Mouse (Mus musculus) right cerebral cortex, adult 2 months (tissue): ENCODE measurements at regions not wholly inside any gene's neighbourhood (a gene's known extent, or its start where the extent isn't known, plus 50 kb on each side); places are given as distances from the start of the nearest gene placed in this dataset.

Experiments used
- DNase-seq, 2 experiments: peaks; one replicate each; pipeline ENCODE4 v3.0.0; 2021 to 2022; ENCODE audit warnings: low spot score in 2 of 2

DNA sequence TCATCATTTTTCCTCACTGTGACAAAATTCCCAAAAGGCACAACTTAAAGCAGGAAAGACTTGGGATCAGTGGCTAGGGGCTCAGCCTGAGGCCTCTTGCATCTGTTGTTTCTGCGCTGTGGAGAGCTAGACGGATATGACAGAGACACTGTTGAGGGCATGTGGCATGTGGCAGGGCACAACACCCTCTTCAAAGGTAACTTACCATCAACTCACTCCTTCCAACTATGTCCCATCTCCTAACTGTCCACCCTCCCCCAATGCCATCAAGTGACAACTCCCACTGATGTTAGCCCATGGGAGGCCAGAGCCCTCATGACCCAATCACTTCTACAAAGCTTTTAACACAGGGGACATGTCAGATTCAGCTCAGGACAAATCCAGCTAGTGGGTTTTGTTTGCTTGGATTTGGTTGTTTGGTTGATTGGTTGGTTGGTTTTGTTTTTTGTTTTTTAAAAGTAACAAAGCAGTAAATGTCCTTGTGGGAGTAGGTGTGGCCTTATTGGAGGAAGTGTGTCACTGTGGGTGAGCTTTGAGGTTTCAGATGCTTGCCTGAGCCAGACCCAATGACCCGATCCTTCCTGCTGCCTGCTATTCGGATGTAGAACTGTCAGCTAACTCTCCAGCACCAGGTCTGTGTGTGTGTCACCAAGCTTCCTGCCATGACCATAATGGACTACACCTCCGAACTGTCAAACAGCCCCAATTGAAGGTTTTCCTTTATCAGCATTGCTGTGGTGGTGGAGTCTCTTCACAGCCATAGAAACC, 53.2 kb upstream of the Lef1 start:
- no peak for DNase-seq

DNA sequence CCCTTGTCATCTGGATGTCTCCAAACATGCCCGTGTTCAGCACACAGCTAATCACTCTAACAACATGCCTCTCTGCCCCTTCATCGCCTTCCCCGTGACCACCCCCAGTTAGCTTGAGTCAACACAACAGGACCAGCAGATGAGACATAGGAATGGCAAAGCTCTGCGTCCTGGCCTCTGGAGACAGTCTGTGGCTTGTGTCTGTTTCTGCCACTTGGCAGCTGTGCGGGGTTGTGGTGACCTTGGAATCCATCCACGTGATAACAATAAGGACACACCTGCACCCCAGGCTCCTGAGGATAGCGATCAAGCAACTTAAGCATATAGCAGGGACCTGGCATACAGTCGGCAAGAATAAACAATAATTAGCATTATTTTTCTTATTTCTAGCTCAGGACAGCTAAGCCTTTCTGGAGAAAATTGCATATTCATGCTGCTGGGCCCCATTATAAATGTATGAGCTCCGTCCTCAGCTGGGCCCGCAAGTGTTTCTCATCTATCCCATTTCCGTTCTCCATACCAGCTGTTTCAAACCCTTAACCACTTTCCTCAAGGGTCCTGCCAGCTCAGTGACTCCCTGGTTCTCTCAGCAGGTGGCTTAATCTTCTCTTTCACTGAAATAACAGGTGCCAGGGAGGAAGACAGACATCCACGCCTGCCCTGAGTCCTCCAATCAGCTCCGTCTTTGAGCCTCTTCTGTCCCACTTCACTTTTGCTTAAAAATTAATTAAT, 55.9 kb upstream of the Lef1 start:
- no peak for DNase-seq

DNA sequence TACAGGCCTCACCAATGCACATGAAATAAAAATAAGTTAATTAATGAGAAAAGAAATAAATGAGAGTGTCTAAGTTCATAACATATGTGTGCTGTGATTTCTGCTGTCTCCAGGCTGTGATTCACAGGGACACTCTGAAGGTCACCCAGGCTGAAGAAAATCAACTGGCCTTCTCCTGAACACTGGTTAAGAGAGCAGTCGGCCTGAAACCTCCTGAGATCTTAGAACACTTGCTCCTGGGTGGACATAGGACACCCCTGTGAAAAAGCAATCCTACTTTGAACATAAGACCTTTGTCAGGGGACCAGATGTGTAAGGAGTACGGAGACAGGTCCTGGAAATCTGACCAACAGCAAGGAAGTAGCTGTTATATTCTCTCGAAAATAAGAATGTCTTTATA, 62.6 kb upstream of the Lef1 start:
- no peak for DNase-seq

DNA sequence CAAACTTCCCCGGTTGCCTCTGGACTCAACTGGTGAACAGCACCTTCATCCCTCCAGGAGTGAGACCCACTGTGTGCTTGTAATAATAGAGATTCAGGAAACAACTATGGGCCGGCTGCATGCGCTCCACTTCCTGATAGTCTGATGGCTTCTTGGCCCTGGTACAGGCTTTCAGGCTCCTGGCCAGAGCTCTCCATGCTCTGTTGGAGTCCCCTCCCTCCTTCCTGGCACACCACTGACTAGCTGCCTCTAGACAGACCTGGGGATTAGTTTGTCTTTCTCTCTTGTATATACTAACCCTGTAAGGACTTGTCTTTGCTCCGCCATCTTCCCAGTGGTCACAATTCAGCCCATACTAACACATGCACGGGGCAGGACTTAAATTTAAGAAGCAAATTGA, 63.9 kb upstream of the Lef1 start:
- DNase-seq: no peak

DNA sequence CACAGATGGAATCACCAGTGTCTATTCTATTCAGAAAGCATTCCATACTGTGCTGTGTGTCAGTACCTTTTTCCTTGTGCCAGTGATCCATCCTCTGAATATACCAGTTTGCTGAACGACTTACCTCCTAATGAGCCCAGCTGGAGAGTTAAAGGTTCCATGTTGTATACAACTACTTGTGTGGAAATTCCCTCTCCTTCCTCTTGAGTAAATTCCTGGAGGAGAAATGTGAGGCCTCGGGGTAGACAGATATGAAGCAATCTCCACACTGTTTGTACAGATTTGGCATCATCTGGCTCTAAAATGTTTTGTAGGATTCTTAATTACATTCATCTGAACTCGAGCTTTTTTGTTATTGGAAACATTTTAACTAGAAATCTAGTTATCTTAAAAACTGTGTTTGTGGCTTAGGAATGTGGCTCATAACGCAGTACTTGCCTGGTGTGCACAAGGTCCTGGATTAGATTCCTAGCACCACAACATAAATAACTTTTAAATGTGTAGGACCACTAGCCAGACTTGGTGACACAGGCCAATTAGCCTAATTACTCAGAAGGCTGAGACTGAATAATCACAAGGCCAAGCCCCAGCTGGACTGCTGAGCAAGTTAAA, 70.0 kb upstream of the Lef1 start:
- no peak for DNase-seq

DNA sequence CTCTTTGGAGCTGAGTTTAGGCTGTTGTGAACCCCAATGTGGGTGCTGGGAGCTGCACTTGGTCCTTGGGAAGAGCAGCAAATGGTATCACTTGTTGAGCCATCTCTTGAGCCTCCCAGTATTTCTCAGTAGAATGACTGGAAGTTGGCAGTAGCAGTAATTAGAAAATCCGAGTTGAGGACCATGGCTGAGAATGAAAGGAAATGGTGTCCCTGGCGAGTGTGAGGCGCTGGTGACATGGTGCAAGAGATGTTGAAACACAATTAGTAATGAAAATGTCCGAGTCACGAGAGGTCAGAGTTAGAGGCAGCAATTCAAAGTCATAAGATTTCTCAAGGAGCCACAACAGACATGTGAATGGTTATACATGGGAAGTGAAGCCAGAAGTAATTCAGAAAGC, 73.2 kb upstream of the Lef1 start:
- no peak for DNase-seq

DNA sequence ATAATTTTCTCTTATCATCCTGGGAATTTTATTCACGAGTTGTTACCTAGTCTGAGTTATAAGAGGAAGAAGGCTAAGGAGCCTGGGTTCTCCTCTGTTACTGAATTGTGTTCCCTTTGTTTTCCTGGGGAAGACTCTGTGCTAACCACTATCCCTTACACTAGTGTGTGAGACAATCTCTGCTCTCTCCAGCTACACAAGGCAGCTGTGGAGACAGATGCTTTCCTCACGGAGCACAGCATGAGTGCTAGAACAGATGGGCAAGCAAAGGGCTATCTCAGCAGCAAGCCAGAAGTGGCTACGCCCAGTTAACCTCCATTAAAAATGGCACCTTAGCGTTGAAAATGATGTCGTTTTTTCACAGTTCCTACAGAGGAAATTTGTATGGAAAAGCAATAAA, 75.5 kb upstream of the Lef1 start:
- no peak for DNase-seq

DNA sequence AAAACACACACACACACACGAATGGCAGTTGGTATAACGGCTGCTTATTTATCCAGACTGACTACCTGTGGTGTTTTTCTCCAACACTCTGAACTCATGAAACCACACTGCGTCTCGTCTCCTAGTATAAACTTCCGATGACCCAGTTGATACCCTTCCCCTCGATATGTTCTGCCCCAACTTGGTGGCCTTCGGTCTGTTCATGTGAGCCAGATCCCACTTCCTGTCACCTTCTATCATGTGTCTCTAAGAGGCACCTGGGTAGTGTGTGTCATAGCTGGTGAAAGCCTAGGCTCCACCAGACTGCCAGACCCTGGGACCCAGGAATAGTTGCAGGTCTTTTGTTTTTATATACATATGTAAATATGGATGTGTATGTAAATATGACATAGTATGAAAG, 83.9 kb upstream of the Lef1 start:
- no peak for DNase-seq

DNA sequence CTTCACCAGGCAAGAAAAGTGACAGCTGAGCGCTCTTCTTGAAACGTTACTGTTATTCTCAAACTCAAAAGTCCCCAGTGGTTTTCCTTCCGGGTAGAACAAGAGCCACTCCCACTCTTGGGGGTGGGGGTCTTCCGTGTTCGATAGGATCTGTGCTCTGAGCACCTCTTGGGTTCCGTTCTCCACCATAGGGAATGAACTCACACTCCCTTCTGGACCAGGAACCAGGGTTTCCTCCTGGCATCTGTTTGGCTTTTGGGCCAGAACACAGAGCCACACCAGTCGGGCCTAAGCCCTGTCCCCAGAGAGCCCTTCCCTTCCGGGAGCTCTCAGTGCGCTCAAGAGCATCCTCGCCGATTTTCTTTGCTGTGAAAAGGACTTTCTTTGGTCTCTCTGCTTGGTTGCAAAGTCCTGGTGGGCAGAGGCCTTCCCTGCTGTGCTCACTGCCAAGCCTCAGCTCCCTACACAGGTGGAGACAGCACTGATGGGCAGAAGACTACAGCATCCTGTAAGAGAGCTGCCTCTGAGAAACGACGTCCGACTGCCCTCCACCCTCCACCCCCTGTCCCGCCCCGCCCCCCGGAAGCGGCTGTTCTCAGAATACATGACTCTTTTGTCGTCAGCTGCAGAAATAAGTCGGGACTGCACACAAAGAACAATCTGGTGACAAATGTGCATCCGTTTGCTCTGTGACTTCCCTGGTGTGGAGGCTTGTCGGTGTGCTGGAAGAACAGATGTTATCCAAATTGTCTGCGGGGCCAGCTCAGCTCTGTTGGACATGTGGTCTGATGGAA, 90.9 kb upstream of the Lef1 start:
- DNase-seq: no peak

DNA sequence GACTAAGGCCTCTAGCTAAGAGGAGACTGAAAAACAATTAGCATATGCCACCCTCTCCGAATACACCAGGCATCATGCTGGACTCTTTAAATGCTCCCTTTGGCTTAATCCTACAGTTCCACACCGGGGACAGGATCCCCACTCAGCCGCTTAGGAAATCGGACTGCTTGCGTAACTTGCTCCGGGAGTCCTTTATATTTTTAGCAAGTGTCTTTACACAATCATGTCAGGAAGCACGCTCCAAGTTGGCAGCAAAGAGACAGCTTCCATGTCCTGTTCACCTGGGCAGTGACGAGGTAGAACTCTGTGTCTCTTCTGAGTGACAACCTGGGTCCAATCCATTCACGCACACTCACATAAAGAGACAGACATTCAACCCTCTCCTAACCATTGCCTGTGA, 92.4 kb upstream of the Lef1 start:
- DNase-seq: no peak

DNA sequence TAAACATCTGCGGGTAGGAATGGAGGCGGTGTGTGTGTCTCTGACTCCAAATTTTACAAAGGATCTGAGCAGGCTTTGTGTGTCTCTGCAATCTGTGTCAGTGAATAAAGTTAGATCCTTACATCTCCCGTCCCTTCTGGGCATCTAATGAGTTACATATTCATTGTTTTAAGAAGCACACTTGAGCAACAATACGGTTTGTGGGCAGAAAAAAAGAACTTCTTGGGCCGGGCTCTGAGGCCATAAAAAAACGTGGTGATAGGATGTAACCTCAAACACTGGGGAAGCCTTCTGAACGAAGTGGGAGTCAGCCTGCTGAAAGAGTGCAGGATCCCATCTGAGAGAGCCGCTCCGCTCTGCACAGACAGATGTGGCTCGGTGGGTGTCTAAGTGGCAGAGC, 94.2 kb upstream of the Lef1 start:
- DNase-seq: no peak

DNA sequence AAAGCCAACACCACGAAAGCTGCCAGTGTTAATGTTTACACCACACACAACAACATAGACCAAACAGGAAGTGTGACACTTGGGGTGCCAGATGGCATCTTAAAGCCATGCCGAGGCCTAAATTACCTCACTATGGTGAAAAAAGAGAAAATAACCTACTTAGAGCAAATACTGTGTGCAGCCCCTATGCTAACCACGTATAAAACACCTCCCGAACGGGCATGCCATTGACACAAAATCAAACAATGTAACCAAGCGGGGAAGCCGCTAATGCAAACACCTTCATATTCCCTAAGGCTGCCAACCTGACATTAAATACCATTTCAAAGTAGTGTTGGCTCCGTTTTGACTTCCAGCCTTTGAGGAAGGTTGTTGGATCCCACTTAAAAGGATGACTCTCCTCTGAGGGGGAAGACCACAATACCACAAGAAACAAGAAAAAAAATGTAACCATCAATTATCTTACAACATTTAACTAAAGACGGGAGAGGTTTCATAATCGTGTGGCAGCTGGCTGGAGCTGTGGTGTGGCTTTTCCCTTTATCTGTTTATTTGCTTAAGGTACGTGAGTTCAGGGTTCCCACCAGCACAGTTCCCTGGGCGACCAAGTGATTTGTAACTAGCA, 96.1 kb upstream of the Lef1 start:
- no peak for DNase-seq

DNA sequence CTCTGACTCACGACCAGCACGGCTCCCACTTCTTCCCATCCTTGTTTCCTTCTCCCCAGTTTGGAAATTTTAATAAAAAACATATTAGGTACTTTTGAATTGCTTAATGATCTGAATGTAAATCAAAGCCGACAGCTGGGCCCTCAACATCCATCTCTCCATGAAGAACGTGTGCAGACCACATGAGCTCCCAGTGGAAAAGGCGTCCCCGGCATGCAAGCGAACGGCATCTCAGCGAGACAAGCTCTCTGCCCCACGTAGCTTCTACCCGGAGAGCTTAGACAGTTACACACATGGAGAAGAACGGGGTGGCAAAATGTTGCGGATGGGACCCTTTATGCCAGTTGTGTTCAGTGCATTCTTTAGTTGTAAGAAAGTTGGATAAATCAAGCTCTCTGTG, 109.6 kb upstream of the Lef1 start:
- DNase-seq: no peak

DNA sequence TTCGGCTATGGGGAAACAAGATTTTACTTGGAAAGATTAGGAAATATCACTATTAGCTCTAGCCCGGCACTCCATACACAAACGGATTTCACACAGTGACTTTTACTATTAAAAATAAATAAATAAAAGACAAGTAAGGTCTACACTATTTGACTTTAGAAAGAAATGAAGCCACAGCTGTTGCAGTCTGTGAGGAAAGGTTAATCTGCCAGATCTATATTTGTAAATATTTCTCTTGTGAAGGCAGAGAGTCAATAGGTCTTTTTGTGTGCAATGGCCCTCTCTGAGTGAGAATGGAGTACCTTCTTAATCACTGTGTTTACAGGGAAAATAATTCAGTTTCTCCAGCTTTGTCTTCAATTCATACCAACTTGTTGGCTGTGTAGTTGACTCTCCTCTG, 110.0 kb upstream of the Lef1 start:
- no peak for DNase-seq

DNA sequence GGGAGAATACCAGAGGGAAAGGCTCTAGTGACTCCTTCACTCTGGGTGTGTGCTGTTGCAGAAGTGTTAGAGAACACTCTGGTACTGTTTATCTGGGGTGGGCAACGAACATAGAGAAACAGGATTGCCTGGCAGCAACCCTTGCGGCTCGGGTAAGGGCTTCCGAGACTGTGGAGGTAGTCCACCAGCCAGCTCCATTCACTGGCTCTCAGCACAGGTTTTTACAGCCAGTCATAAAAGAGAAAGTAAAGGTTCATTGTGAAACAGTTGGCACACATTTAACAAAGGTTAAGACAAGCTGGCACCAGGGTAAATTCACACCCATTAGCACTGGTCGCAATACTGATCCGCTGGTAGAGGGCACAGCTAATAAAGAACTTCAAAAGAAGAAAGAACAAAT, 110.5 kb upstream of the Lef1 start:
- DNase-seq: no peak

DNA sequence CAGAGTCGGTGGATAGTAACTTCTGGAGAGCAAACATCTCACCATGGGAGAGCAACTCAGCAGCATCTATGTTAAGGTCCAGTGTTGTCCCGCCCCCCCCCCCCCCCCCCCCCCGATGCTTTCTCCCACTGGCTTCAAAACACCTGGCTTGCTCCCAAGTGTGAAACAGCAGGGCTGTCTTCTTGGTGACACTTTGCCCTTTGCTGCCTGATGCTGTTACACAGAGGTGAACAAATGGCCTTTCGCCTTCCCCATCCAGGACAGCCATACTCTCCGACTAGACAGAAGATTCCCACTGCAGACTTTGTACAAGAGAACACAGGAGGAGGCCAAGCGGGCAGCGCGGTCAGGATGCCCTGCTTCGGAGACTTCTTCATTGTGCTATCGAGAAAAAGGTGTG, 111.8 kb upstream of the Lef1 start:
- DNase-seq: no peak

DNA sequence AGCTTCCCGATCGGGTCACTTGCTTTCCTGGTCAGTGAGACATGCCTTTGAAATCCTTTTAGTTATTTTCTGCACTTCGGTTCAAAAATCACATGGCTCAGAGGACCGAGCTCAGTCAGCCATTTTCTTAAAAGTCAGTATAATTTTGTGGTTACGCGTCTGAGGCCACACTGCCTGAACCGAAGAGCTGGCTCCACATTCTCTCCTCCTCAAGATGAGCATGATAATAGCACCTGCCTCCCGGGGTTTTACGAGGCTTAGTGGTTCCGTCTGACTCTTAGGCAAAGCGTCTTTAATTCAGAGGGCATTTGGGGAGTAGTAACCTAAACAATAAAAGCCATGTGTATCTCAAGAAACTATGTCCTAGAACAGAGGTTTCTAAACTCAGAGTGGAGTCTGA, 113.5 kb upstream of the Lef1 start:
- DNase-seq: no peak

DNA sequence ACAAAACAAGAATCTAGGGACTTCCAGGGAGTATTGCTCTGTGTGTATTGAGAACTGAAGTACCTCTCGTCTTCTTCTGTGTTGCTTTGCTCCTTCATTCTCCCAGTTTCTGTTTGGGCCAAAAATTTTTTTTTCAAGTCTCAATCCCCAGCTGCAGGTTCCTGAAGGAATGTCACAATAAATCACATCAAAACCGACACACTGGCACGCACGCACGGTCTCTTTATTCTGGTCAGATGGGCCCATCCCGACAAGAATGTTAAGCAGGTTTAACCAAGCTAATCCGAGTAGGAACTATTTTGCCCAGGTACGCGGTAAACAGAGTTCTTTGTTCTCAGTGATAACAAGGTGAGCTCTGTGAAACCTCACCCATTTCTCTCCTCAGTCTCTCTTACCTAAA, 118.3 kb upstream of the Lef1 start:
- DNase-seq: no peak

DNA sequence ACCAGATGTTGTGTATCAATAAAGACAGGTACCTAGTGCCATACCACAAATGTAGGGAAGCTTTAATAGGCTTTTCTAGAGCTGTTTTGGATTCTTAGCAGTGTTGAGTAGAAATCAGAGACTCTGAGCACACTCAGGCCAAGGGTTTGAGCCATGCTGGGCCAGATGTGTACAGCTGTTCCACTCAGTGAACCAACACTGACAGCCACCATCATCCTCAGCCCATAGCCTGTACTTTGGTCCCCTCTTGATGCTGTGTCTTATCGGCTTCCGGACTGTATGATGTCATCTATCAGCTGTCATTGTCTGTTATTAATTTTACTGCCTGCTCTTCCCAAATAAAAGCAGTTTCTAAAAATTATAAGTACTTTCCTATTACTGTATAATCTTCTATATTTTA, 123.6 kb upstream of the Lef1 start:
- no peak for DNase-seq

DNA sequence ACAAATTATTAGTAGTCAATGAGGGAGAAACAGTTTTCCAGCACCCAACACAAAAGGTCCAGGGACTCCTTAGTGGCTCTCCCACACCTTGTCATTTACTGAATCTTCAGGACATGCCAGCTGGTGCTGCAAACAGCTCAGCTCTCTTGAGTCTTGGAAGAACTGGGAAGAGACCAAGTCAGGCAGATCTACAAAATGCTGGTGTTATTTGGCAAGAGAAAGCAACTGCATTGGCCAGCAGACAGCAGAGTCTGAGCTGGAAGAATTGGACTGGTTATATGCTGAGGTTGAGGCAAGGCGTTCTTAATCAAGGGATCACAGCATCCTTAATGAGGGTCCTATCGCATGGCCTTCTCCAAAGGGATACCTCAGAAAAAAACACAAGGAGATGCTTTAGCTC, 124.2 kb upstream of the Lef1 start:
- no peak for DNase-seq

DNA sequence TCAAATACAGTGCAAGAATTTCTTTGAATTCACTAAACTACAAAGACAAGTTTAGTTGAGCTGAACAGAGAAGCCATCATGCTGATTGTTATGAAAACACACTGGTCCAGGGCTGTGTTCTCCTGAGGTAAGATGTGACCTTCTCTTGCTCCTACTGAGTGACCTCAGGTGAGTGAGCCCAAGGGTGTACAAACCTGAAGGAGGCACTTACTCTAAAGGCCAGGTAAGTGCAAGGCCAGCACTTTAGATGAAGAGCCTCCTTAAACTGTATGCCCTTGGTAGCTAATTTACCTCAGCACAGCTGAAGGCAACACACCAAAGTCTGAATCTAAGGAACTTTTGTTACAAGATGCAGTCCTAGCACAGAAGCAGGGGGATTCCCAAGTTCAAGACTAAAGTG, 128.7 kb upstream of the Lef1 start:
- no peak for DNase-seq
